Mouse (Mus musculus): ENCODE data around the gene Polr2i.

DNA sequence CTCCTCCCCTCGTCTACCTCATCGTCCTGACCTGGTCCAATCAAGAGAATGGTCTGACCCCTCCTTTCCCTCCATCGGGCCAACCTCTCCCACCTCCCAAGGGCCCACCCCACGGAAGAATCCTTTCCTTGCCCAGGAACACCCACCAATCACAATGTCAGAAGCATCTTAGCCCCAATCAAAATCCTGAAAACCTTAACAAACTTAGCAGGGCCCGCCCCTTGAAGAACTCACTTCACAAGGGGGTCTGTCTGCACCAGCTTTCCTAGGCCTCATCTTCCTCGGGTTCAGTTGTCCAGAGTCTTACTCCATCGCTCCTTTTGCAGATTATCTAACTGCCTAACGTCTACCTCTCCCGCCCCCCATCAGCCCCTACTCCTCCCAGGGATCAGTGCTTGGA is 38.7 kb upstream of the Polr2i start:
- TF ChIP-seq CTCF (IDR thresholded peaks at IDR 0.05; ENCODE audit: low read depth, low read length), result no peak
- no peak for TF ChIP-seq GATA1 (IDR thresholded peaks at IDR 0.05; ENCODE audit: borderline replicate concordance, low read length)
- TF ChIP-seq TAL1 (conservative IDR thresholded peaks at IDR 0.05; ENCODE audit: low read depth, low read length), result no peak

Measured in G1E (cell line).